Mouse (Mus musculus): ENCODE results near the gene Rps19.

- TF ChIP-seq POLR2A (IDR thresholded peaks at IDR 0.05; ENCODE audit: borderline replicate concordance, extremely low read depth, insufficient read depth, insufficient read length, poor library complexity, severe bottlenecking) (no peak), CTCF (IDR thresholded peaks at IDR 0.05; ENCODE audit: borderline replicate concordance, extremely low read depth, insufficient read depth, insufficient read length) (no peak)
Observed at GRCm38 (mm10) chr7:24864156-24864555, 20.0 kb upstream of the Rps19 start.

Measured in brain, embryonic 14.5 days (tissue).